Mouse (Mus musculus) skeletal muscle tissue, postnatal 0 days (tissue): Measurements from ENCODE around the gene Ankrd31. TPM values are rescaled to one million over a fixed set of nuclear protein-coding genes. Genes with fewer than 3 reads are reported as not detected.

Source experiments
- polyA plus RNA-seq: library from polyadenylated mRNA; unstranded; fragments of >200 nt; fragmentation: Nextera tagmentation; extraction: Ambion mirVana; gene quantifications from 2 replicates; pipeline ENCODE4 v1.2.1, GENCODE M21; 2015

Gene Ankrd31
- not detected in 2 replicates for polyA plus RNA-seq

GRCm38 (mm10) chr13:96748109-96748845 lies at the start of gene Ankrd31:
Gene Ankrd31 (plus strand): TSS chr13:96748272.

GRCm38 (mm10) chr13:96923999-96924961 lies 176.2 kb downstream of the Ankrd31 start, which contains the start of gene Gcnt4:
Gene Gcnt4 (plus strand): TSS chr13:96924689.

Other genes starting within 250 kb of the Ankrd31 start
- 3.1 and 3.4 TPM in 2 replicates for gene Polk, start 205.7 kb upstream of the Ankrd31 start, polyA plus RNA-seq
- gene Col4a3bp, start 205.7 kb upstream of the Ankrd31 start, polyA plus RNA-seq, result 6.7 and 6.8 TPM in 2 replicates
- 12.3 and 14.8 TPM in 2 replicates for gene Hmgcr, start 77.3 kb upstream of the Ankrd31 start, polyA plus RNA-seq
- 0.08 and 0.10 TPM in 2 replicates for gene Gcnt4, start 176.4 kb downstream of the Ankrd31 start, polyA plus RNA-seq